Comparison of ENCODE assay signal across 25 mouse cellular contexts in the genomic region with DNA sequence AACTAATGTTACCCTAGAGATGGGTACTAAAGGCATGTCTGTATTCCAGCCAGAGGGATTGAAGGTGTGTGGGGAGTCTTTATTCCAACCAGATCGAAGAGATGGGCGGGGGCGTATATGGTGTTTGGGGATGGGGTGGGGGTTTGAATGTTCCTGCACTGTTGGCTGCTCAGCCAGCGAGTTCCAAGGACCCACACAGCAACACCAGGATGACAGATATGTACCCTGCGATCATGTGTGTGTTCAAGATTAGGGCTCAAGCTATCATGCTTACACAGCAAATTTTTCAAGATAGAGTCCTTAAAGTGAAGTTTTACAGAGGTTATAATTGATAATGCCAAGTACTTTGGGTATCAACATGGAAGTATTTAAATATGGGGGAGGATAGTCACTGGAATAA.
DNase-seq lines count a peak whose midpoint lies in the region; ATAC-seq and TF ChIP-seq lines count a peak whose summit lies in the region.
"Had no signal": no experiment of that assay in that cellular context is flagged by ENCODE, and none has a peak within 500 bp of the region (broad histone marks: within the 10 kb centered on the region; RNA-seq: fewer than 3 reads in every experiment).

No protein-coding gene starts in this region.

- no peak for TF ChIP-seq CTCF in CH12.LX (conservative IDR thresholded peaks at IDR 0.05 in 1 of 2, IDR thresholded peaks at IDR 0.05 in 1 of 2; ENCODE audit: low read depth in 2 of 2, low read length in 2 of 2)

- TF ChIP-seq EP300 in CH12.LX (IDR thresholded peaks at IDR 0.05; ENCODE audit: low read length) = no peak

- peak; percentile 70 for ATAC-seq in liver, embryonic 13.5 days (ENCODE audit: low read depth)
- peak; percentile 67 for ATAC-seq in liver, embryonic 16.5 days (ENCODE audit: low read depth)
- ATAC-seq in forebrain, embryonic 14.5 days = no peak
- ATAC-seq: activated CD4-positive, CD25-positive, alpha-beta regulatory T cell, adult 4 months; forebrain, embryonic 15.5 days had no signal

- DNase-seq in CH12.LX (ENCODE audit: extremely low read depth) = no peak
- peak; percentile 8 for DNase-seq in liver
- no peak for DNase-seq in liver, embryonic 13.5 days
- no peak for DNase-seq in forebrain, embryonic 14.5 days (ENCODE audit: low spot score)
- DNase-seq in right cerebral cortex, postnatal 10 days (ENCODE audit: low spot score in 2 of 2) = no peak
- no peak for DNase-seq in B cell, adult 2 months
- no peak for DNase-seq in adipocyte (ENCODE audit: low spot score)
- DNase-seq: adrenal gland, postnatal 10 days; adrenal gland, postnatal 36 days; cerebellum, adult 11 months; cerebellum, adult 2 months; cerebellum, adult 9-11 months; cerebellum, postnatal 25 days; gastrocnemius, postnatal 25 days; heart, adult 2 months; heart, postnatal 14 days; heart, postnatal 4 days had no signal

- H3K4me2 ChIP-seq in CH12.LX (ENCODE audit: insufficient read depth, low read depth, poor library complexity, severe bottlenecking) = no peak overlapping the region
- H3K4me2 ChIP-seq in liver, embryonic 13.5 days = no peak overlapping the region
- H3K4me2 ChIP-seq in liver, embryonic 16.5 days (ENCODE audit: low read depth, low read length) = no peak overlapping the region
- no peak overlapping the region for H3K4me2 ChIP-seq in forebrain, embryonic 14.5 days (ENCODE audit: low read length)
- H3K4me2 ChIP-seq: embryonic facial prominence, embryonic 12.5 days; embryonic facial prominence, embryonic 15.5 days; forebrain, embryonic 15.5 days; heart, embryonic 13.5 days; hindbrain, embryonic 14.5 days had no signal

- no peak for TF ChIP-seq POLR2A in CH12.LX (IDR thresholded peaks at IDR 0.05; ENCODE audit: low read depth, low read length)

- H3K27ac ChIP-seq in CH12.LX (ENCODE audit: insufficient read depth, low read depth) = no peak overlapping the region
- no peak overlapping the region for H3K27ac ChIP-seq in liver, embryonic 13.5 days
- no peak overlapping the region for H3K27ac ChIP-seq in liver, embryonic 16.5 days (ENCODE audit: low read length)
- no peak overlapping the region for H3K27ac ChIP-seq in forebrain, embryonic 14.5 days (ENCODE audit: low read depth, low read length)
- H3K27ac ChIP-seq: embryonic facial prominence, embryonic 12.5 days; embryonic facial prominence, embryonic 15.5 days; forebrain, embryonic 15.5 days; heart, adult 2 months; heart, embryonic 10.5 days; heart, embryonic 13.5 days; hindbrain, embryonic 14.5 days had no signal

- peaks cover 0 to 17% of the 10 kb centered on the region in 2 experiments; a peak in 1 of 4 replicates for H3K4me1 ChIP-seq in CH12.LX (ENCODE audit: control insufficient read depth in 1 of 2, insufficient read depth in 2 of 2)
- peaks cover 13% of the 10 kb centered on the region for H3K4me1 ChIP-seq in liver, embryonic 13.5 days (replicated peaks)
- H3K4me1 ChIP-seq in liver, embryonic 16.5 days (ENCODE audit: control insufficient read depth, low read depth, low read length) = no peaks in the 10 kb centered on the region
- H3K4me1 ChIP-seq in forebrain, embryonic 14.5 days (ENCODE audit: control insufficient read depth, insufficient read depth, low read length) = no peaks in the 10 kb centered on the region
- H3K4me1 ChIP-seq: embryonic facial prominence, embryonic 12.5 days; embryonic facial prominence, embryonic 15.5 days; forebrain, embryonic 15.5 days; heart, embryonic 10.5 days; heart, embryonic 13.5 days had no signal

- dilution Hi-C loops in CH12.LX (cut with MboI; ENCODE audit: extremely low pct_ligation_motif_present, extremely low pct_unique_long_range_greater_than_20kb, low sequenced_read_pairs) = no loop called here

- H3K36me3 ChIP-seq in CH12.LX (replicated peaks in 1 of 2; ENCODE audit: control insufficient read depth in 1 of 2, insufficient read depth in 1 of 2, low read length in 1 of 2) = peaks cover 12 to 45% of the 10 kb centered on the region in 2 experiments
- H3K36me3 ChIP-seq in liver, embryonic 13.5 days = peaks cover 41% of the 10 kb centered on the region
- peaks cover 6% of the 10 kb centered on the region; the same call in 1 of the 2 replicates for H3K36me3 ChIP-seq in liver, embryonic 16.5 days (ENCODE audit: control insufficient read depth, insufficient read depth)
- no peaks in the 10 kb centered on the region for H3K36me3 ChIP-seq in forebrain, embryonic 14.5 days (ENCODE audit: control insufficient read depth, insufficient read depth, low read length)
- H3K36me3 ChIP-seq: forebrain, embryonic 15.5 days had no signal

- in situ Hi-C loops in CH12.LX (cut with MboI; ENCODE audit: low pct_ligation_motif_present, low pct_unique_long_range_greater_than_20kb, low sequenced_read_pairs) = loop anchor here (25.0 kb wide), 1 partner anchor 290 kb away; no protein-coding TSS in a partner anchor

- no peaks in the 10 kb centered on the region for H3K27me3 ChIP-seq in CH12.LX (replicated peaks)
- H3K27me3 ChIP-seq in liver, embryonic 13.5 days = no peaks in the 10 kb centered on the region
- no peaks in the 10 kb centered on the region for H3K27me3 ChIP-seq in liver, embryonic 16.5 days (ENCODE audit: control insufficient read depth, insufficient read depth, low read depth, low read length)
- H3K27me3 ChIP-seq in forebrain, embryonic 14.5 days (replicated peaks; ENCODE audit: control insufficient read depth, insufficient read depth, low read length) = no peaks in the 10 kb centered on the region
- H3K27me3 ChIP-seq: embryonic facial prominence, embryonic 12.5 days; embryonic facial prominence, embryonic 15.5 days; forebrain, embryonic 15.5 days; heart, embryonic 13.5 days had no signal

- no peak overlapping the region for H3K9ac ChIP-seq in CH12.LX (ENCODE audit: insufficient read depth, low read depth)
- H3K9ac ChIP-seq in liver, embryonic 13.5 days = no peak overlapping the region
- no peak overlapping the region for H3K9ac ChIP-seq in liver, embryonic 16.5 days (ENCODE audit: low read depth, low read length)
- H3K9ac ChIP-seq in forebrain, embryonic 14.5 days (ENCODE audit: low read length) = no peak overlapping the region
- H3K9ac ChIP-seq: embryonic facial prominence, embryonic 12.5 days; embryonic facial prominence, embryonic 15.5 days; forebrain, embryonic 15.5 days; heart, embryonic 13.5 days; hindbrain, embryonic 14.5 days had no signal

- WGBS in liver, embryonic 13.5 days (ENCODE audit: insufficient replicate concordance) = 72% methylated on average over 5 of the region's 5 CpGs
- 70% methylated on average over 5 of the region's 5 CpGs for WGBS in liver, embryonic 16.5 days (ENCODE audit: insufficient replicate concordance)
- 95% methylated on average over 5 of the region's 5 CpGs for WGBS in forebrain, embryonic 14.5 days

- no peaks in the 10 kb centered on the region for H3K79me2 ChIP-seq in CH12.LX (replicated peaks; ENCODE audit: control insufficient read depth, extremely low read depth, insufficient read depth, poor library complexity, severe bottlenecking)

- H3K4me3 ChIP-seq in CH12.LX (replicated peaks in 1 of 3; ENCODE audit: low read depth in 2 of 3, low read length in 2 of 3, poor library complexity in 1 of 3) = no peak overlapping the region
- no peak overlapping the region for H3K4me3 ChIP-seq in liver, embryonic 13.5 days (replicated peaks)
- no peak overlapping the region for H3K4me3 ChIP-seq in liver, embryonic 16.5 days (ENCODE audit: low read depth, low read length)
- H3K4me3 ChIP-seq in forebrain, embryonic 14.5 days (ENCODE audit: low read depth, low read length) = no peak overlapping the region
- H3K4me3 ChIP-seq: embryonic facial prominence, embryonic 12.5 days; embryonic facial prominence, embryonic 15.5 days; forebrain, embryonic 15.5 days; heart, adult 2 months; heart, embryonic 10.5 days; heart, embryonic 13.5 days had no signal

- H3K9me3 ChIP-seq in CH12.LX (replicated peaks; ENCODE audit: low read length) = peaks cover 3% of the 10 kb centered on the region
- no peaks in the 10 kb centered on the region for H3K9me3 ChIP-seq in liver, embryonic 13.5 days (replicated peaks)
- H3K9me3 ChIP-seq in liver, embryonic 16.5 days (replicated peaks; ENCODE audit: control insufficient read depth, low read length) = no peaks in the 10 kb centered on the region
- H3K9me3 ChIP-seq in forebrain, embryonic 14.5 days (replicated peaks; ENCODE audit: control insufficient read depth, low read length) = no peaks in the 10 kb centered on the region
- H3K9me3 ChIP-seq: embryonic facial prominence, embryonic 12.5 days; embryonic facial prominence, embryonic 15.5 days; forebrain, embryonic 15.5 days; heart, embryonic 10.5 days; heart, embryonic 13.5 days had no signal

- TF ChIP-seq RAD21 in CH12.LX (IDR thresholded peaks at IDR 0.05; ENCODE audit: low read depth, low read length) = no peak

TF ChIP-seq in CH12.LX, 34 proteins besides CTCF, POLR2A, EP300 and RAD21:
- TF ChIP-seq POLR2AphosphoS2 (IDR thresholded peaks at IDR 0.05; ENCODE audit: low read depth, low read length) (no peak), MAFK (IDR thresholded peaks at IDR 0.05; ENCODE audit: insufficient replicate concordance, low read length) (0 out of 2 replicates have a peak, but pooled peaks have one; percentile 30)
